Mouse (Mus musculus): ENCODE results near the gene Abr.

DNA sequence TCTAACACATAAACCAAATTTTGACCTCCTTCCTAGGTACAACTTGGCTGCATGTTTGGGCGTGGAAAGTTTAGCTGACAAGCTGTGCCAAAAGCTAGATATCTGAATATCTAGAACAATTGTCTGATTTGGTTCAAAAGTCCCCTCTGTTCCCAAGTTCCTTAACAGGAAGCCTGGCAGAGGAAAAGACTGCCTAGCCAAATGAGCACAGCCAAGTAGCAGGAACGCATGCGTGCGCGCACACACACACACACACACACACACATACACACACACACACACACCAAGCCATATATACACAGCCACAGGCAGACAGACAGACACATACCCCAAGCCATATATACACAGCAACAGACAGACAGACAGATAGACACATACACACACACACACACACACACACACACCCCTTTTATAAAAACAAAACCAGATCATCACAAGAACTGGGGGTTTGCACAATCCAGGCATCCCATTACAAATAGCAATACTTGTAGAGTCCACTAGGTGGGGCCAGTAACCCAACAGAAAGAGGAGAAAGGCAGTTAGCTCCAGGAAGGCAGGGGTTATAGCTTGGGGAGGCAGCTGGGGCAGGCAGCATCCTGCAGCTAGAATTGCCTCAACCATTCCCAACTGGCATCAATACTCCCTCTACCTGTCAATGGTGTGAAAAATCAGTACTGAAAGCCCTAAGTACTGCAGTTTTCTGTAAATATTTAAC, 115.4 kb downstream of the Abr start:
- TF ChIP-seq GATA1 (IDR thresholded peaks at IDR 0.05; ENCODE audit: borderline replicate concordance, low read length), result no peak
- no peak for TF ChIP-seq FLI1 (IDR thresholded peaks at IDR 0.05; ENCODE audit: low read length)

All from megakaryocyte, embryonic 14.5 days (primary cell).